Mouse (Mus musculus): ENCODE measurements around the gene Smim27. TPM values are rescaled to one million over a fixed set of nuclear protein-coding genes. Genes with fewer than 3 reads are reported as not detected.

Gene Smim27
- polyA plus RNA-seq, 1 experiment = 6.2 TPM

- Histone ChIP-seq H3K79me2 (ENCODE audit: control insufficient read depth, insufficient read depth) (no peaks in the 10 kb centered on the region), H3K4me3 (peak overlapping the region; percentile 66)
- TF ChIP-seq TCF12 (IDR thresholded peaks at IDR 0.05; ENCODE audit: insufficient read depth, poor library complexity, severe bottlenecking) = no peak
- TF ChIP-seq REST (IDR thresholded peaks at IDR 0.05; ENCODE audit: insufficient read depth, insufficient read length) = no peak
- TF ChIP-seq CEBPB (IDR thresholded peaks at IDR 0.05; ENCODE audit: insufficient read depth, poor library complexity, severe bottlenecking) = no peak
- no peak for TF ChIP-seq TCF3 (IDR thresholded peaks at IDR 0.05; ENCODE audit: insufficient read length, low read depth)
- no peak for TF ChIP-seq USF1 (IDR thresholded peaks at IDR 0.05; ENCODE audit: low read depth)
- TF ChIP-seq MYOG (IDR thresholded peaks at IDR 0.05; ENCODE audit: control insufficient read depth in 1 of 3, insufficient read depth in 1 of 3, insufficient read length in 2 of 3, low read depth in 2 of 3) = no peak
- no peak for TF ChIP-seq POLR2AphosphoS2 (IDR thresholded peaks at IDR 0.05; ENCODE audit: insufficient read length, low read depth)
- no peak for TF ChIP-seq SRF (IDR thresholded peaks at IDR 0.05; ENCODE audit: control insufficient read depth, insufficient read length, low read depth)
- TF ChIP-seq MAX (IDR thresholded peaks at IDR 0.05; ENCODE audit: low read depth) = no peak
- TF ChIP-seq E2F4 (IDR thresholded peaks at IDR 0.05; ENCODE audit: insufficient read depth) = no peak
- TF ChIP-seq MYOD1 (IDR thresholded peaks at IDR 0.05; ENCODE audit: control insufficient read depth in 1 of 3, insufficient read length in 2 of 3, low read depth in 2 of 3) = no peak
- no peak for TF ChIP-seq POLR2A (IDR thresholded peaks at IDR 0.05; ENCODE audit: insufficient read length, low read depth)
Measured at GRCm38 (mm10) chr4:40240272-40240744, 29.1 kb upstream of the Smim27 start.

GRCm38 (mm10) chr4:40241928-40242327 is 27.5 kb upstream of the Smim27 start:
- Histone ChIP-seq H3K27me3 (ENCODE audit: control insufficient read depth, insufficient read depth, insufficient read length) (no peaks in the 10 kb centered on the region), H3K4me3 (no peak overlapping the region), H3K36me3 (ENCODE audit: control insufficient read depth, insufficient read depth) (no peaks in the 10 kb centered on the region), H3K79me2 (ENCODE audit: control insufficient read depth, insufficient read depth) (no peaks in the 10 kb centered on the region), H3ac (ENCODE audit: control insufficient read depth, insufficient read length) (no peak overlapping the region), H3K4me2 (ENCODE audit: low read depth) (no peak overlapping the region)
- TF ChIP-seq POLR2A (IDR thresholded peaks at IDR 0.05; ENCODE audit: insufficient read length, low read depth) = no peak
- no peak for TF ChIP-seq TCF3 (IDR thresholded peaks at IDR 0.05; ENCODE audit: insufficient read length, low read depth)
- no peak for TF ChIP-seq POLR2AphosphoS2 (IDR thresholded peaks at IDR 0.05; ENCODE audit: insufficient read length, low read depth)
- TF ChIP-seq MYOD1 (IDR thresholded peaks at IDR 0.05; ENCODE audit: control insufficient read depth in 1 of 3, insufficient read length in 2 of 3, low read depth in 2 of 3) = no peak
- TF ChIP-seq SRF (IDR thresholded peaks at IDR 0.05; ENCODE audit: control insufficient read depth, insufficient read length, low read depth) = no peak
- TF ChIP-seq MAX (IDR thresholded peaks at IDR 0.05; ENCODE audit: low read depth) = no peak
- TF ChIP-seq REST (IDR thresholded peaks at IDR 0.05; ENCODE audit: insufficient read depth, insufficient read length) = no peak
- TF ChIP-seq CEBPB (IDR thresholded peaks at IDR 0.05; ENCODE audit: insufficient read depth, poor library complexity, severe bottlenecking) = no peak

More at GRCm38 (mm10) chr4:40240272-40240744, 29.1 kb upstream of the Smim27 start:
- Histone ChIP-seq H3K4me2 (ENCODE audit: low read depth) (peak overlapping the region; percentile 76), H3K36me3 (ENCODE audit: control insufficient read depth, insufficient read depth) (no peaks in the 10 kb centered on the region), H3ac (ENCODE audit: control insufficient read depth, insufficient read length) (no peak overlapping the region), H3K27me3 (ENCODE audit: control insufficient read depth, insufficient read depth, insufficient read length) (no peaks in the 10 kb centered on the region)

- H3K4me3 ChIP-seq = no peak overlapping the region
- no peaks in the 10 kb centered on the region for H3K27me3 ChIP-seq (ENCODE audit: control insufficient read depth, insufficient read depth, insufficient read length)
- no peak overlapping the region for H3ac ChIP-seq (ENCODE audit: control insufficient read depth, insufficient read length)
- no peak for TF ChIP-seq POLR2AphosphoS2 (IDR thresholded peaks at IDR 0.05; ENCODE audit: insufficient read length, low read depth)
- no peak for TF ChIP-seq POLR2A (IDR thresholded peaks at IDR 0.05; ENCODE audit: insufficient read length, low read depth)
- no peak for TF ChIP-seq TCF12 (IDR thresholded peaks at IDR 0.05; ENCODE audit: insufficient read depth, poor library complexity, severe bottlenecking)
- no peak for TF ChIP-seq USF1 (IDR thresholded peaks at IDR 0.05; ENCODE audit: low read depth)
- no peak for TF ChIP-seq MYOG (IDR thresholded peaks at IDR 0.05; ENCODE audit: control insufficient read depth in 1 of 3, insufficient read depth in 1 of 3, insufficient read length in 2 of 3, low read depth in 2 of 3)
- TF ChIP-seq SRF (IDR thresholded peaks at IDR 0.05; ENCODE audit: control insufficient read depth, insufficient read length, low read depth) = no peak
- no peak for TF ChIP-seq CEBPB (IDR thresholded peaks at IDR 0.05; ENCODE audit: insufficient read depth, poor library complexity, severe bottlenecking)
- TF ChIP-seq MAX (IDR thresholded peaks at IDR 0.05; ENCODE audit: low read depth) = no peak
- no peak for TF ChIP-seq TCF3 (IDR thresholded peaks at IDR 0.05; ENCODE audit: insufficient read length, low read depth)
- TF ChIP-seq MYOD1 (IDR thresholded peaks at IDR 0.05; ENCODE audit: control insufficient read depth in 1 of 3, insufficient read length in 2 of 3, low read depth in 2 of 3) = no peak
- no peak for TF ChIP-seq REST (IDR thresholded peaks at IDR 0.05; ENCODE audit: insufficient read depth, insufficient read length)
- TF ChIP-seq E2F4 (IDR thresholded peaks at IDR 0.05; ENCODE audit: insufficient read depth) = no peak
- no peak overlapping the region for H3K4me2 ChIP-seq (ENCODE audit: low read depth)
- no peaks in the 10 kb centered on the region for H3K79me2 ChIP-seq (ENCODE audit: control insufficient read depth, insufficient read depth)
- H3K36me3 ChIP-seq (ENCODE audit: control insufficient read depth, insufficient read depth) = no peaks in the 10 kb centered on the region
Measured at GRCm38 (mm10) chr4:40243006-40243405, 26.4 kb upstream of the Smim27 start.

- Histone ChIP-seq H3K79me2 (ENCODE audit: control insufficient read depth, insufficient read depth) (no peaks in the 10 kb centered on the region), H3K4me2 (ENCODE audit: low read depth) (no peak overlapping the region), H3K36me3 (ENCODE audit: control insufficient read depth, insufficient read depth) (no peaks in the 10 kb centered on the region), H3K27me3 (ENCODE audit: control insufficient read depth, insufficient read depth, insufficient read length) (no peaks in the 10 kb centered on the region), H3K4me3 (no peak overlapping the region), H3ac (ENCODE audit: control insufficient read depth, insufficient read length) (no peak overlapping the region)
- TF ChIP-seq POLR2AphosphoS2 (IDR thresholded peaks at IDR 0.05; ENCODE audit: insufficient read length, low read depth) (no peak), E2F4 (IDR thresholded peaks at IDR 0.05; ENCODE audit: insufficient read depth) (no peak), CEBPB (IDR thresholded peaks at IDR 0.05; ENCODE audit: insufficient read depth, poor library complexity, severe bottlenecking) (no peak), TCF3 (IDR thresholded peaks at IDR 0.05; ENCODE audit: insufficient read length, low read depth) (no peak), USF1 (IDR thresholded peaks at IDR 0.05; ENCODE audit: low read depth) (no peak), REST (IDR thresholded peaks at IDR 0.05; ENCODE audit: insufficient read depth, insufficient read length) (no peak)
Measured at GRCm38 (mm10) chr4:40244035-40244434, 25.3 kb upstream of the Smim27 start.

GRCm38 (mm10) chr4:40250984-40251383 is 18.4 kb upstream of the Smim27 start:
- TF ChIP-seq MYOD1 (IDR thresholded peaks at IDR 0.05; ENCODE audit: control insufficient read depth in 1 of 3, insufficient read length in 2 of 3, low read depth in 2 of 3) (no peak), MAX (IDR thresholded peaks at IDR 0.05; ENCODE audit: low read depth) (no peak), MYOG (IDR thresholded peaks at IDR 0.05; ENCODE audit: control insufficient read depth in 1 of 3, insufficient read depth in 1 of 3, insufficient read length in 2 of 3, low read depth in 2 of 3) (no peak), TCF12 (IDR thresholded peaks at IDR 0.05; ENCODE audit: insufficient read depth, poor library complexity, severe bottlenecking) (no peak), USF1 (IDR thresholded peaks at IDR 0.05; ENCODE audit: low read depth) (no peak), TCF3 (IDR thresholded peaks at IDR 0.05; ENCODE audit: insufficient read length, low read depth) (no peak), POLR2AphosphoS2 (IDR thresholded peaks at IDR 0.05; ENCODE audit: insufficient read length, low read depth) (no peak), E2F4 (IDR thresholded peaks at IDR 0.05; ENCODE audit: insufficient read depth) (no peak), POLR2A (IDR thresholded peaks at IDR 0.05; ENCODE audit: insufficient read length, low read depth) (no peak)
- Histone ChIP-seq H3K36me3 (ENCODE audit: control insufficient read depth, insufficient read depth) (no peaks in the 10 kb centered on the region), H3K4me2 (ENCODE audit: low read depth) (no peak overlapping the region), H3K27me3 (ENCODE audit: control insufficient read depth, insufficient read depth, insufficient read length) (no peaks in the 10 kb centered on the region), H3ac (ENCODE audit: control insufficient read depth, insufficient read length) (no peak overlapping the region), H3K4me3 (no peak overlapping the region), H3K79me2 (ENCODE audit: control insufficient read depth, insufficient read depth) (no peaks in the 10 kb centered on the region)
